Comparison of ENCODE assay signal across 19 mouse cellular contexts in the genomic region with DNA sequence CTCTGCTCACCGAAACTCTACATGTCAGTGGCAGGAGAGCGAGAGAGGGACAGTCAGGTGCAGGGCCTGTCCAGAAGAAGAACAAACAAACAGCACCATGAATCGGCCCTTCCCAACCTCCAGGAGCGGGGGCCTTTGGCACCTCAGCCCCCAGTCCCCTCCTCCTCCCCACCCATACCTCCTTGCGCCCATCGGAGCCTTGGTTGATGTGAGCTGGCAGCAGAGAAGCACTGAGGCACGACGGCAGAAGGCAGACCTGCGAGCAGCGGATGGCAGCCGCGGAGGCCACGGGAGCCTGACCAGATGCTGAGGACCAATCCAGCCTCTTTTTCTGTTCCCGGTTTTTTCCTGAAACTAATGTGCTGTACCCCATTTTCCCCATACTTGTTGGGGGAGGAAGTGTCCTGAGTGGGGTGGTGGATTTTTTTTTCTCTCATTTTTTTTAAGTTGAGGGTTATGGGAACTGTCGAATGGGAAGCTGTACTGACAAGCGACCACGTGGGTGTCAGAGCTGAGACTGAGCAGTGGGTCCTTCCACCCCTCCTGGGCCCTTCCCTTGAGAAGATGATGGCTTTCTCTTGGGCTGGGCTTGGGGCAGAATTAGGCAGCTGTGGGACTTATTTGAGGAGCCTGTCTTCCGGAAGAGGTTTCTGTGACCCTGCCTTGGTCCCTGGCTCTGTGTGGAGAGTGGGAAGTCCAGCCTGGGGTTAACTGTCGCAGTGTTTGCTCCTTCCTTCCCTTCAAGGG. TPM values are rescaled to one million over a fixed set of nuclear protein-coding genes. Genes with fewer than 3 reads are reported as not detected.
"Had no signal": no experiment of that assay in that cellular context is flagged by ENCODE, and none has a peak within 500 bp of the region (broad histone marks: within the 10 kb centered on the region; RNA-seq: fewer than 3 reads in every experiment).

No protein-coding gene starts in this region.

- H3K27ac ChIP-seq: left cerebral cortex, adult 2 months; limb, embryonic 10.5 days; liver, embryonic 15.5 days; macrophage; midbrain, embryonic 12.5 days; neural tube, embryonic 15.5 days; stomach, postnatal 0 days had no signal

- H3K9me3 ChIP-seq: limb, embryonic 10.5 days; liver, embryonic 15.5 days; megakaryocyte, embryonic 14.5 days; midbrain, embryonic 12.5 days; neural tube, embryonic 15.5 days had no signal

- H3K9ac ChIP-seq: liver, embryonic 15.5 days; lung, embryonic 14.5 days; midbrain, embryonic 12.5 days; neural tube, embryonic 15.5 days had no signal

- H3K4me2 ChIP-seq: liver, embryonic 11.5 days; liver, embryonic 15.5 days; lung, embryonic 14.5 days; midbrain, embryonic 12.5 days; neural tube, embryonic 15.5 days had no signal

- H3K27me3 ChIP-seq: liver, embryonic 15.5 days; midbrain, embryonic 12.5 days; neural tube, embryonic 15.5 days had no signal

- DNase-seq: kidney, postnatal 14 days; lung, embryonic 14.5 days; lung, postnatal 10 days; right cerebral cortex, adult 18-20 months; right cerebral cortex, postnatal 25 days; thymus, postnatal 14 days had no signal

- H3K4me3 ChIP-seq: left cerebral cortex, adult 2 months; limb, embryonic 10.5 days; liver, embryonic 15.5 days; megakaryocyte, embryonic 14.5 days; midbrain, embryonic 12.5 days; neural tube, embryonic 15.5 days had no signal

RNA-seq across cellular contexts. Expression of a gene that starts 29.0 kb away (rescaled TPM):
- polyA plus RNA-seq: large intestine, adult 2 months; limb, embryonic 14.5 days; liver, embryonic 11.5 days; macrophage; neural tube, embryonic 11.5 days; neural tube, embryonic 15.5 days; small intestine, adult 2 months had no signal
